Mouse (Mus musculus) left cerebral cortex, postnatal 4 days (tissue): Measurements from ENCODE around the gene Duoxa2. TPM values are rescaled to one million over a fixed set of nuclear protein-coding genes. Genes with fewer than 3 reads are reported as not detected.

Experiments
- DNase-seq: peaks from one replicate; pipeline ENCODE4 v3.0.0-alpha.2; 2022
- intact Hi-C: fragments of 180-260 bp; cut with DNase I; formaldehyde crosslinking; loops from one replicate; pipeline ENCODE4 v1.15.1; 2025
- total RNA-seq, 2 experiments: library from RNA; stranded (reverse); gene quantifications; 2 replicates each; pipeline ENCODE4 v1.2.3; 2021

Gene Duoxa2
- total RNA-seq, 2 experiments from 2014 or later: 0.36 to 0.40 TPM

- no peak for DNase-seq
- intact Hi-C loops: no loop called here
Observed at GRCm38 (mm10) chr2:122349136-122349785, 50.6 kb downstream of the Duoxa2 start.

GRCm38 (mm10) chr2:122351156-122351930 lies 52.6 kb downstream of the Duoxa2 start:
- no peak for DNase-seq

GRCm38 (mm10) chr2:122351931-122352329 lies 53.2 kb downstream of the Duoxa2 start:
- intact Hi-C loops: no loop called here
- DNase-seq: peak; percentile 92

More at GRCm38 (mm10) chr2:122351156-122351930, 52.6 kb downstream of the Duoxa2 start:
- intact Hi-C loops: no loop called here

Other genes with a start within 250 kb of the Duoxa2 start
- gene Spg11, start 180.5 kb upstream of the Duoxa2 start, total RNA-seq: 10 to 100 TPM; 23.3 to 23.7 TPM
- 10 to 100 TPM; 38.3 to 42.6 TPM for gene B2m, start 151.2 kb upstream of the Duoxa2 start, total RNA-seq
- not detected for gene Trim69, start 138.2 kb upstream of the Duoxa2 start, total RNA-seq
- not detected for gene Patl2, start 112.7 kb upstream of the Duoxa2 start, total RNA-seq
- gene Terb2, start 112.6 kb upstream of the Duoxa2 start, total RNA-seq: not detected
- gene Sord, start 64.2 kb upstream of the Duoxa2 start, total RNA-seq: 10 to 100 TPM; 14.9 to 16.0 TPM
- under 1 TPM; 0.22 to 0.58 TPM for gene Duox2, start 451 bp upstream of the Duoxa2 start, total RNA-seq
- under 1 TPM; 0.40 to 0.66 TPM for gene Duoxa1, start 14.8 kb downstream of the Duoxa2 start, total RNA-seq
- under 1 TPM; 0.12 to 0.36 TPM for gene Duox1, start 16.8 kb downstream of the Duoxa2 start, total RNA-seq
- 10 to 100 TPM; 54.9 to 56.9 TPM for gene Shf, start 70.3 kb downstream of the Duoxa2 start, total RNA-seq
- under 1 TPM in 1 of 2 experiments, not detected in 1; 0.20 TPM for gene Slc28a2, start 127.6 kb downstream of the Duoxa2 start, total RNA-seq
- gene Gm14085, start 186.0 kb downstream of the Duoxa2 start, total RNA-seq: under 1 TPM in 1 of 2 experiments, not detected in 1; 0.12 TPM